Mouse (Mus musculus): ENCODE results near the gene Ypel3.

GRCm38 (mm10) chr7:126802134-126802889 lies 25.6 kb downstream of the Ypel3 start:
- TF ChIP-seq POLR2A (IDR thresholded peaks at IDR 0.05; ENCODE audit: low read depth, low read length) (no peak), MAX (IDR thresholded peaks at IDR 0.05; ENCODE audit: low read length) (no peak), JUND (conservative IDR thresholded peaks at IDR 0.05; ENCODE audit: low read depth, low read length) (no peak), CTCF (conservative IDR thresholded peaks at IDR 0.05 in 1 of 2, IDR thresholded peaks at IDR 0.05 in 1 of 2; ENCODE audit: low read depth in 2 of 2, low read length in 2 of 2) (no peak), E2F4 (IDR thresholded peaks at IDR 0.05; ENCODE audit: insufficient replicate concordance, low read depth, low read length) (no peak), SMC3 (IDR thresholded peaks at IDR 0.05; ENCODE audit: low read depth, low read length) (no peak), MXI1 (IDR thresholded peaks at IDR 0.05; ENCODE audit: low read depth, low read length) (no peak), ELF1 (IDR thresholded peaks at IDR 0.05; ENCODE audit: low read depth, low read length) (no peak), IRF4 (IDR thresholded peaks at IDR 0.05; ENCODE audit: low read depth, low read length) (no peak), ETS1 (conservative IDR thresholded peaks at IDR 0.05; ENCODE audit: low read depth, low read length) (no peak), NELFE (IDR thresholded peaks at IDR 0.05; ENCODE audit: low read depth, low read length) (no peak), MEF2A (IDR thresholded peaks at IDR 0.05; ENCODE audit: borderline replicate concordance, low read depth, low read length) (no peak)

All from CH12.LX (cell line).